Mouse (Mus musculus) small intestine, adult 2 months (tissue): ENCODE results near the gene Ankub1.

Experiments
- CTCF ChIP-seq: fragments of 200-500 bp; IDR thresholded peaks from 2 replicates; pipeline ENCODE4 v1.5.1; 2012; ENCODE audit warnings: low read depth, mild to moderate bottlenecking, control low read depth, inconsistent platforms, low read length, moderate library complexity, mixed read lengths; ENCODE audit not compliant: insufficient replicate concordance, insufficient read length; ENCODE audit errors: extremely low read depth
- POLR2A ChIP-seq: fragments of 200-500 bp; IDR thresholded peaks from 2 replicates; pipeline ENCODE4 v1.6.1; 2012; ENCODE audit warnings: low read depth, mild to moderate bottlenecking, control low read depth, inconsistent platforms, low read length, moderate library complexity

DNA sequence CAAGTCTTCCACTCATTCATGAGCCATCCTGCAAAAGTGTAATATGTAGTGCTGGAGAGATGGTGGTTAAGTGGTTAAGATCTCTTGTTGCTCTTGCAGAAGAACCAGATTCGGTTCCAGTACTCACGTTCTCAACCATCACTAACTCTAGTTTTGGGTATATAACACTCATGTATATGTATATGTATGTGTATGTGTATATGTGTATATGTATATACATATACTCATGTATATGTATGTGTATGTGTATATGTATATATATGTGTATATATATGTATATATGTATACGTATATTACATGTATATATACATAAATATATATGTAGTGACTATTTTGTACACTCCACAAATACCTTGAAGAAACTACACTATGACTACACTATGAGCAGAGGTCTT is 40.7 kb downstream of the Ankub1 start:
- TF ChIP-seq CTCF (no peak), POLR2A (no peak)
